In genomic region chr11:114795848-114796322, GRCm38 (mm10) we compare ENCODE assay signal across 8 mouse cellular contexts. TPM values are rescaled to one million over a fixed set of nuclear protein-coding genes. Genes with fewer than 3 reads are reported as not detected.
DNase-seq lines count a peak whose midpoint lies in the region; ATAC-seq and TF ChIP-seq lines count a peak whose summit lies in the region.

Btbd17 (minus strand) TSS chr11:114795945.

- H3K4me1 ChIP-seq in heart, embryonic 12.5 days (replicated peaks), result peaks cover 20% of the 10 kb centered on the region
- peaks cover 47% of the 10 kb centered on the region for H3K4me1 ChIP-seq in forebrain, embryonic 14.5 days (ENCODE audit: control insufficient read depth, insufficient read depth, low read length)

- no peaks in the 10 kb centered on the region for H3K9me3 ChIP-seq in heart, embryonic 12.5 days (replicated peaks)
- no peaks in the 10 kb centered on the region for H3K9me3 ChIP-seq in forebrain, embryonic 14.5 days (replicated peaks; ENCODE audit: control insufficient read depth, low read length)

- H3K27ac ChIP-seq in heart, embryonic 12.5 days (ENCODE audit: poor library complexity, severe bottlenecking), result no peak within 1 kb of the TSS
- peak within 1 kb of the TSS; percentile 100 for H3K27ac ChIP-seq in forebrain, embryonic 14.5 days (ENCODE audit: low read depth, low read length)
- peak within 1 kb of the TSS; percentile 70 for H3K27ac ChIP-seq in left cerebral cortex, adult 2 months

- H3K36me3 ChIP-seq in heart, embryonic 12.5 days, result no peaks in the 10 kb centered on the region
- H3K36me3 ChIP-seq in forebrain, embryonic 14.5 days (ENCODE audit: control insufficient read depth, insufficient read depth, low read length), result no peaks in the 10 kb centered on the region

- ATAC-seq in heart, embryonic 12.5 days (ENCODE audit: insufficient number of reproducible peaks, low FRiP score), result peak; percentile 38; the same call in 1 of the 2 replicates
- ATAC-seq in forebrain, embryonic 14.5 days, result peak; percentile 80

- 7% methylated on average over 4 of the region's 4 CpGs for WGBS in heart, embryonic 12.5 days
- 0% methylated on average over 4 of the region's 4 CpGs for WGBS in forebrain, embryonic 14.5 days

- H3K27me3 ChIP-seq in heart, embryonic 12.5 days (replicated peaks), result peaks cover 55% of the 10 kb centered on the region
- no peaks in the 10 kb centered on the region for H3K27me3 ChIP-seq in forebrain, embryonic 14.5 days (replicated peaks; ENCODE audit: control insufficient read depth, insufficient read depth, low read length)

- intact Hi-C loops in left cerebral cortex, adult 2 months (cut with DNase I), result loop anchor here (1.0 to 2.0 kb wide), 2 partner anchors 26 to 123 kb away; no protein-coding TSS in a partner anchor

- H3K4me2 ChIP-seq in heart, embryonic 12.5 days, result peak within 1 kb of the TSS; percentile 79
- H3K4me2 ChIP-seq in forebrain, embryonic 14.5 days (ENCODE audit: low read length), result peak within 1 kb of the TSS; percentile 92

- TF ChIP-seq CTCF in left cerebral cortex, adult 2 months (IDR thresholded peaks at IDR 0.05), result no peak

- 0 out of 2 replicates have a peak within 1 kb of the TSS, but pooled peaks have one; percentile 10 for H3K9ac ChIP-seq in heart, embryonic 12.5 days
- peak within 1 kb of the TSS; percentile 61 for H3K9ac ChIP-seq in forebrain, embryonic 14.5 days (ENCODE audit: low read length)

- no peak for DNase-seq in heart, adult 9 months (ENCODE audit: low spot score in 2 of 2)
- DNase-seq in brain, adult 2 months (ENCODE audit: low read depth, low spot score), result peak; percentile 64
- peak; percentile 94 for DNase-seq in forebrain, embryonic 14.5 days (ENCODE audit: low spot score)
- DNase-seq in left cerebral cortex, adult 2 months (ENCODE audit: extremely low spot score in 1 of 2, low spot score in 2 of 2), result peak; percentile 50 to 52
- DNase-seq in neural tube, embryonic 10.5 days (ENCODE audit: extremely low spot score, low spot score), result peak; percentile 56
- DNase-seq in adrenal gland, adult 18-20 months (ENCODE audit: low spot score in 2 of 2), result no peak
- no peak for DNase-seq in spleen, postnatal 4 days (ENCODE audit: low spot score in 2 of 2)

- H3K4me3 ChIP-seq in heart, embryonic 12.5 days, result peak within 1 kb of the TSS; percentile 38
- peak within 1 kb of the TSS; percentile 30 for H3K4me3 ChIP-seq in forebrain, embryonic 14.5 days (ENCODE audit: low read depth, low read length)
- peak within 1 kb of the TSS; percentile 33 for H3K4me3 ChIP-seq in left cerebral cortex, adult 2 months

RNA-seq across cellular contexts. Expression of gene Btbd17, which starts in this region (rescaled TPM):
- 0.18 TPM in 1 of 2 replicates, not detected in the other for polyA plus RNA-seq in heart, embryonic 12.5 days (2016; fragmentation: Nextera tagmentation; extraction: Ambion mirVana)
- polyA plus RNA-seq in forebrain, embryonic 14.5 days (2014; fragmentation: Nextera tagmentation; extraction: Ambion mirVana), result 22.1 and 24.7 TPM in 2 replicates
- 10 to 100 TPM; 29.5 to 29.8 TPM for total RNA-seq in left cerebral cortex, adult 2 months (2021)
- total RNA-seq in adrenal gland, adult 18-20 months (2021), result not detected

Comparison
In these comparisons a context has a peak if more than half of its experiments do, and no peak if none do; other contexts are left out.
1. RNA of gene Btbd17 (total RNA-seq): 29.5 to 29.8 TPM in left cerebral cortex, adult 2 months; not detected in adrenal gland, adult 18-20 months; every median in the first group is over 10 times any median in the second.
2. RNA of gene Btbd17 (polyA plus RNA-seq): 22.1 to 24.7 TPM in forebrain, embryonic 14.5 days; 0.18 TPM in heart, embryonic 12.5 days; every median in the first group is over 10 times any median in the second.
3. Peak in ATAC-seq, H3K4me3 ChIP-seq, H3K9ac ChIP-seq and H3K4me2 ChIP-seq in heart, embryonic 12.5 days; RNA of the gene not detected or under 1 TPM.
4. DNase-seq: peak in brain, adult 2 months (single experiment), forebrain, embryonic 14.5 days (single experiment), left cerebral cortex, adult 2 months (2 of 2) and neural tube, embryonic 10.5 days (single experiment); none in heart, adult 9 months (0 of 2), adrenal gland, adult 18-20 months (0 of 2) and spleen, postnatal 4 days (0 of 2).
5. Peak in every context shown above with its lines, with median percentiles within 50 percentile points of each other: H3K4me3 ChIP-seq.